Mouse (Mus musculus): ENCODE data around the gene Ten1.

Gene Ten1

DNA sequence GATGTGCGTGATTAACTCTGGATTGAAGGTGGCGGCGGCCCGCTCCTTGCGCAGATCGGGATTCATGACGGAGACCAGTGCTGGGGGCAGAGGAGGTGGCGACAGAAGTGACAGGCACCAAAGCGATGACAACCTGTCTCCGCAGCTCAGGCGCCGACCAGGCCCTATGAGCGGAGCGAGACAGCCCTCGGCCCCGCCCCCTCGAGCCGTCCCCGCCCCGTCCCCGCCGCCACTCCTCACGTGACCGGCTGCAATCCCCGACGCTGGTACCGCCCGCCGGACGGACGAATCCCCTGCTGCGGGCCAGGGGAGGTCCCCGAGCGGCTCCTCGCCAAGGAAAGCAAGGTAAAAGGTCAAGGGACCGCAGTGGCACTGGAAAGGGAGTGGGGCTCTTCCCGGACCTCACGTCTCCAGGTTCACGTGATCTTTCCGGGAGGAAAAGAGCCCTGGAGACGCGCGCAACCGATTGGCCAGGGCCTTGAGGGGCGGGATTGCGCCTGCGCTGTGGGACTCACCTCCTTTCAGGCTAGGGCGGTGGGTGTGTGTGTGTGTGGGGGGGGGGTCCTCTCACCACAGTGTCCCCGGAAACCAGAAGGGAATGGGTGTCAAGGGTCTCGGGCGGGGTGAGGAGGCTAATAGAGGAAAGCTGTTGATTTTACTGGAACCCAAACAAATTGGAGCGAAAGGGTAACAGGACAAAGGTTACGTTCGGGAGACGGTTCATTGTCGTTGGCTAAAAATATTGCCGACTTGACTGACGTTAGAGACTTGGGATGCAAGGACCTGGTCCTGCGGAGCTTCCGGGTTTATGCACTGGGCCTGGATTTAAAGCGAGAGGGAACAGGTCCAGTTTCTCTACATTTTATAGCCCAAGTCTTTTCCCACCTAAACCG is at the start of gene Ten1, which contains the start of gene Acox1:
Gene Ten1, plus strand, starts transcription at position 217 of the 893 bp plus-strand sequence.
Gene Acox1, minus strand, starts transcription at position 407 of the 893 bp plus-strand sequence.
- DNase-seq: peak; percentile 98

DNA sequence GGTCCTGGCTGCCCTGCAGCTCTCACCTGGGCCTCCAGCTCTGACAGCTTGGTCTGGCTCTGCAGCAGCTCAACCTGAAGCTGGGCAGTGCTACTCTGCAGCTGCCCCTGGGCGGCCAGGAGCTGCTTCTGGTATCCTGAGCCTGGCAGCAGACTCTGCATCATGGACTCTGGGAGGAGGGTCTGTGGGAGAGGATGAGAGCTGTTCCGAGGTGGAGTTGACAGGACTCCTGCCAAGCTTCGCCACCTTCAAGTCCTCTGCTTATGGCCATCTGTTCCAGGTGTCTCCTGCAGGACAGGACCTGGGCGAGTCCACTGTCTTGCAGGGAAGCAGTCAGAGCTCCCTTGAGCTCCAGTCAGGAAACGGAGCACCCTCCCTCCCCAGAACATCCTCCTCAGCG is 49.3 kb upstream of the Ten1 start:
- DNase-seq: no peak

DNA sequence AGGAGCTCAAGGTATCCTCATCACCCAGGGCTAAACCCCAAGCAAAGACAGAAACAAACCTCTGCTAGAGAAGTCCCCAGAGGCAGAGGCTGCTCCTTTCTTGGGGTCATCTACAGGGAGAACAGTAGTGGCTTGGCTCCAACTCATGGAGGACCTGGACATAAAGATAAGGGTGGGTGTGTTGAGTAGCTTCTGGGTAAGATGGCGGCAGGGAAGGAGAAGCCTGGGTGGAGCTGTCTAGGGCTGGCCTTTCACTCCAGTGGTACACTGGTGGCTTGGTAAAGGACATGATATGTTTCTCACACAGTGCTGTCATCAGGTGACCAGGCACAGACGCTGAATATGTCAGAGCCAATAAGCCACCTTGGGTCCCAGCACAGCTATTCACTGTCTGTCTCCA is 47.7 kb upstream of the Ten1 start:
- DNase-seq: no peak

DNA sequence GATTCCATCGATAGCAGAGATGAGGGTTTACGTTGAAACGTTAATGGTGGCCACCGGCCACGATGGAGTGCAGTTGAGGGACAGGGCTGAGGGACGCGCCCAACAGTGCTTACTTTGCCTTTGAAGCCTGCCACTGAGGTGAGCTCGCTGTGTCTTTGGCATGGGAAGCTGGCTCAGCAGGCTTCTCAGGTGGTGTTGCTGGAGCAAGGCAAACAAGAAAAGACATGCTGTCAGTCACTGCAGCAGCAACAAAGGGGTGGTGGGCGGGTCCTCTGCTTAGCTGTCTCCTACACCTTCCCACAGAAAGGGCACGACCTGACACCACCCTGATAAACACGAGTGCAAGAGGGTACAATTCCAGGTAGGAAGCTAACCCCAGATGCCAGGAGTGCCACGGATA is 37.3 kb upstream of the Ten1 start:
- no peak for DNase-seq

DNA sequence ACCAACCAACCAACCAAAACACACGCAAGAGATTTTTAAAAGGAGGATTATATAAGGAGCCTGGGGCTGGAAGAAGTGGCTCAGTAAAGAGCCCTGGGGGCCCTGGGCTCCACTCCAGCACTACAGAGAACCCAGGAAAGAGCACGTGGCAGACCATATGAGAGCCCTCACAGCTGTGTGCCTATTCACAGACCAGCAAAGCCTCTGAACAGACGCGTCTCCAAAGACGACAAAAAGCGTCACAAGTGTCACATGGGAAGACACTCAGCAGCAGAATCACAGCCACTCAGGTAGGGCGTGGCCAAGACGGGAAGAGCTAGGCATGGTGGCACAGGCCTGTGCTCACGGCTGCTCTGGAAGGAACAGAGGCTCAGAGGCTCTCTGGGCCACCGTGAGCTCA is 36.5 kb upstream of the Ten1 start:
- DNase-seq: peak; percentile 30

DNA sequence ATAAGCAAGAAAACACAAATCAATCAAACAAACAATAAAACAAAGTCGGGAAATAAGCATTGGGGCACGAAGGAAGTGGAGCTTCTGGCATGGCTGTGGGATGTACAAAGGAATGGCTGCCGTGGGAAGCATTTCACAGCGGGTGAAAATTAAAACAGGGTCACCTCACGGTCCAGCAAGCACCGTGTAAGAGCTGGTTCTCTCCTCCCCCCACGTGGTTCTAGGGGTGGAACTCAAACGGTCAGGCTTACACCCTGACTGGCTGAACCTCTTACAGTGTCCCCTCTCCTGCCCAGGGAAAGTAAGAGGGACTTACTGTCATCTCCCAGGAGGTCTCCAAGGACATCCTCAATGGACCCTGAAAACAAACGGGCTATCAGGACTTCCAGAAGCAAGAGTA is 35.7 kb upstream of the Ten1 start:
- no peak for DNase-seq

DNA sequence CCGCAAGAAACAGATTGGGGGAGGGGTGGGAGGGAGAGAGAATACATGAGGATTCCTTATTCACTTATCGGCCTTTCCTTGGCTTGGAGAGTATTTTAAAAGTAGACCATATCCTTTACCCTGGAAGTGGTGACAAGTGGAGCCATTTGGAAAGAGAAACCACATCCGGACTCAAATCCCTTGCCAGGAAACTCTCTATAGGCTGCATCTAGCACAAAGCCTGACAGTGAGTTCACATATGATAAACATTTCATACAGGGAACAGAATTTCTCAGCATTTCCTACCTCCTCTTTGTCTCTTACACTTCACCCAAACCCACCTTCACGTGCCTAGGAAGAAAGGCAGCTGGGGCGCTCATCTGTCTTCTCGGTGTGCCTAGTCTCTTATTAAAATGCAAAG is 31.4 kb upstream of the Ten1 start:
- DNase-seq: no peak

DNA sequence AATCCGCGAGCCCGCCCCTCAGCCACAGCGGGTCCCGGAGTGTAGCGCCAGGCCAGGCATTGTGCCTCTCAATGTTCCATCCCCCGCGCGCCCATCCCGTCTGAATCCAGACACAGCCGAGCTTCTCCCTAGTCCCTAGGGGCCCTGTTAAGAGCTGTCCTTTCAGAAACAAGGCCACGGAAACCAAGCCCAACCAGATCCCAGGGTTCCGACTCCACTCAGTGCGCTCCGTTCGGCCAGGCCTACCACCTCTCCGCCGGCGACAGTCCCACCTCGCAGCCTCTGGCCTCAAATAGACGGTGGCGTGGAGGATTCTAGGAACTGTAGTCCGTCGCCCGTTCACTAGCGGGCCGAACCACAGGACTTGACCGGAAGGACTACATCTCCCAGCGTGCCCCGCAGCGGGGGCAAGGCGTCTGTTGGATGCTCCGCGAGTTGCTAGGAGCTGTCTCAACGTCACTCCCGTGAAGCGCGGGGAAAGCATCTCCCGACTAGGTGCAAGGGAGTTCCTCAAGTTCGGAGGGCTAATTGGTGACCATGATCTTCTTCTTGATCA is 30.7 kb upstream of the Ten1 start, which contains the start of gene Fbf1:
Gene Fbf1, minus strand, starts transcription at position 283 of the 556 bp plus-strand sequence.
- DNase-seq: peak; percentile 92

DNA sequence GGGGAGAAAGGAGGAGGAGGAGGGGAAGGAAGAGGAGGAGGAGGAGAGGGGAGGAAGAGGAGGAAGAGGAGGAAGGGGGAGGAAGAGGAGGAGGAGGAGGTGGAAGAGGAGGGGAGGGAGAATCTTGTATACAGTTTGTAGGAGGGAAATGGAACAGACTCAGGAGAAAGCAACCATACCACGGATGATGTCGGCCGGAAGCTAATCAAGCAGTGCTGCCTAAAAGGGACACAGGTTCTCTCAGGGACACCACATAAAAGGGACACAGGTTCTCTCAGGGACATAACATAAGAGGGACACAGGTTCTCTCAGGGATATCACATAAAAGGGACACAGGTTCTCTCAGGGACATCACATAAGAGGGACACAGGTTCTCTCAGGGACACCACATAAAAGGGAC is 29.4 kb upstream of the Ten1 start:
- DNase-seq: no peak

DNA sequence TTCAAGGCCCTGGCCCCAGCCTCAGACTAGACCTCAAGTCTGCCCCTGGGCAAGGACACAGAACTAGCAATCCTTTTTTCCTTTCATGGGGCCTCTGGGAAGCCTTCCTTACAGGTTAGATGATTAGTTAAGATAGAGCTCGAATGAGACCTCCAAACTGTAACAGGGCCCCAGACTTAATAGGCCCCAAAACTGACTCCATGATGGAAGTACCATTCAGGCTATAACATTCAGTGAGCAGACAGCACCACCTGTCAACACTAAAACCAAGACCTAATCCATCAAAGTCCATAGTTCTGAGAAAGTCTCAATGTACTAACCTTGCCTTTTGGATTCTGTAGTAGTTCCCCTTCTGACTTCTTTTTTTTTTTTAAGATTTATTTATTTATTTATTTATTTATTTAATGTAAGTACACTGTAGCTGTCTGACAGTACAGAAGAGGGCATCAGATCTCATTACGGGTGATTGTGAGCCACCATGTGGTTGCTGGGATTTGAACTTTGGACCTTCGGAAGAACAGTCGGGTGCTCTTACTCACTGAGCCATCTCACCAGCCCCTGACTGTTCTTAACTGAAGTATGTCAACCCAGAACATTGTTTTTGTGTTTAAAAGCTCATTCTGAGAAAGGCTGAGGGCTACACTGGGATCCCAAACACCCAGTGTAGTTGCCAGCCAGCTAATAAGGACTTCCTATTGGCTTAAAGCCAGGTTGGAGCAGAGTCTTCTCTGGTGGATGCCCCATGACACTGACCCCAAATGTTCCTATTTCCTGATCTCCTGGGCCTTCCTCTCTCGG is 28.5 kb upstream of the Ten1 start:
- DNase-seq: no peak

DNA sequence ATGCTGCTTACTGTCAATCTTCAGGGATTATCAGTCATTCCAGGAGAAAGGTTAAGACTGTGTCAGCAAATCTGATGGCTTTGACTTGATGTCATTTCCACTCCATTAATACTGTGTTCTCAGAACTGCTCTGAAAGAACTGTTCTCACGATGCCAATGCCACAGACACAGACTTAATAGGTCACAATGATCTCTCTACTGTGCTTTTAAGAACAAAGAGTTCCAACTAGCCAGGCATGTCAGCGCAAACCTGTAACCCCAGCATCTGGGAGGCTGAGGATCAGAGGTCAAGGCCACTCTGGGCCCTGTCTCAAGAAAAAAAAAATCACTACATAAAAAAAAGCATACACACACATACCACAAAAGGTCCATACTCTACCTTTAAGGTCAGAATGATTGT is 26.7 kb upstream of the Ten1 start:
- no peak for DNase-seq

DNA sequence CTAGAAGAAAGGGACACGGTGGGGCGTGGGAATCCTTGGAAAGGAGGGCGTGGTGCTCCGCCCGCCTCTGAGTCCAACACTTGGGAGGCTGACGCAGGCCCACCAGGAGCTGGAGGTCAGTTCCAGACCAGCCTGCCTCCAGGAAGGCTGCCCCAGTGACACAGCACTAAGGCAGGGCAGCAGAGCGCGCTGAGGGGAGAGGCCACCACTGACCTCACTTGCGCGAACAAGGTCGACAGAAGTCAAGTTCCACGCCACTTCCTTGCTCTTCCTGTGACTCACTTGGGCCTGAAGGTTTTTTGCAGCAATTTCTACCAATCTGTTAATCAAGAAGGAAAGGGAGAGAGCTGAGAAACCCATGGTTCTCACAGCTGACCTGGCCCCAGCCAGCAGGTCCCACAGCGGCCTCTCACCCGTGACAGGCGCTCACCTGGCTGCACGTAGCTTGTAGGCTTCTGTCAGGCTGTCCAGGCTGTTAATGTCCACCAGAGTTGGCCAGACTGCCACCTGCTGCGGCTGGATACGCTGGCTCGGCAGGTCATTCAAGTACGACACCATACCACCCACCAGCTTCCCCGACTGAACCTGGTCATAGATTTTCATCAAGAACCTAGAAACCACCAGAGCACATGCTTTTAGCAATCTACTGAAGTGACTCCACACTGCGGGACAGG is 23.7 kb upstream of the Ten1 start:
- no peak for DNase-seq

DNA sequence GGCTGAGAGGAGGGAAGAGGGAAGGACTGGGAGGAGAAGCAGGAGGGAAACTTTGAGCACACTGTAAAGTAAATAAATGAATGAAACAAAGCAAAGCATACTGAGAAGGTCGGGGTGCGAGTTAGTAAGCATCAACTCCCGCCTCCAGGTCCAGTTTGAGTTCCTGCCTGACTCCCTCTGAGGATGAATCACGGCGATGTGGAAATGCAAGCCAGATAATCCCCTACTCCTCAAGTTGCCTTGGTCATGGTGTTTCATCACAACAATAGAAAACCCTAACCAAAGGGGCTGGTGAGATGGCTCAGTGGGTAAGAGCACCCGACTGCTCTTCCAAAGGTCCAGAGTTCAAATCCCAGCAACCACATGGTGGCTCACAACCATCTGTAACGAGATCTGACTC is 22.6 kb upstream of the Ten1 start:
- DNase-seq: no peak

DNA sequence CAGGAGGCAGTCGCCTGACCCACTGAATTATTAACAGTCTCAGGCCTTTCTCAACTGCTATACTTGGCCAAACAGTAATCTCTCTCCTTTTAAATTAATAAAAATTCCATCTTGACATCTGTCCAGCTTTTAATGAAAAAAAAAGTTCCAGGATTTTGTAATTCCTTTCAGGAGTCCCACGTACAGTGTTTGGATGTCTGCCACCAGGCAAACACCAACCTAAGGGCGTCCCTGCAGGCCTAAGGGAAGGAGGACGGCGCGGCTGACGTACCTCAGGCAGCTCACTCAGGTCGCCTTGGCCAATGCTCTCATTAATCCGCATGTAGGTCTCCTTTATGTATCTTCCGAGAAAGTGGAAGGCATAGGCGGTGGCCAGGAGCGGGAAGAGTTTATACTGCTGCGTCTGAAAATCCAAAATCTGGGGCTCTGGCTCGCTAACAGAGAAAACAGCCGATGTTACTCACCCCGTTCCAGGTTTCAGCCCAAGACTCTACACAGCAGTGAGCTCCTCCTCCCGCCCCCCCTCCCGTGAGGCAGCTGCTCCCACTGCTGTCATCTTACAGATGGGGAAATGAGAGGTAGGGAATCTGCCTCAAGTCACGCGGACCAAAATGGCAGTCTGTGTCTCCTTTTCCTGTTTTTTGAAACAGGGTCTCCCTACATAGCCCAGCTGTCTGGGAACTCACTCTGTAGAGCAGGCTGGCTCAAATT is 20.1 kb upstream of the Ten1 start:
- DNase-seq: no peak

DNA sequence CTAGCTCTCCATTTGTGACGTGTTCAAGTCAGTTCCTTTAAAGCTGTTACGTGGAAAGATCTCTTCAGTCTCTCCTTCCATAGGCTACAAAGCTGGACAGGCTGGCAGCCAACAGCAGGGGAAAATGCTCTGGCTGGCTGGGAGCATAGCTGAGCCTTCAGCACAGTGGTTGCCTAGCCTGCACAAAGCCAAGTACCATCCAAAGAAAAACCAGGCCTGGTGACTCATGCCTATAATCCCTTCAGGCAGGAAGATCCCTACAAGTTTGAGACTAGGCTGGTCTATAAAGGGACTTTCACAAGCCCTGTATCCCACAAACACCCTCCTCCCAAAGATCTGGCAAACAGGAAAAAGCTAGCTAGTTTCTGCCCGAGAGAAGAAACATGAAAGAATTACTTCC is 12.8 kb upstream of the Ten1 start:
- no peak for DNase-seq

DNA sequence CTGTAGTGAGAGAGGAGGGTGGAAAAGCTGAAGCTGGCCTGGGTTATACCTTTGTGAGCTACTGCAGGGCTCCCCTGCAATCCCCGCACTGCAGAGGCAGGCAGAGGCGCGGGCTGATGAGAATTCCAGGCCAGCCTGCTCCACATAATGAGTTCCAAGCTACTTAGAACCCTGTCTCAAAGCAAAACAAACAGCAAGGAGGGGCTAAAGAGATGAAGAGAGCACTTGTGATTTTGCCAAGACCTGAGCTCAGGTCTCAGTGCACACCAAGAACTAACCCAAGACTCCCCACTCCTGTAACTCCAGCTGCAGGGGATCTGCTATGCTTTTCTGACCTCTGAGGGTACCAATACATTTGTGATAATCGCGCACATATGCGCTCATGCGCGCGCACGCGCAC is 12.3 kb upstream of the Ten1 start:
- no peak for DNase-seq

DNA sequence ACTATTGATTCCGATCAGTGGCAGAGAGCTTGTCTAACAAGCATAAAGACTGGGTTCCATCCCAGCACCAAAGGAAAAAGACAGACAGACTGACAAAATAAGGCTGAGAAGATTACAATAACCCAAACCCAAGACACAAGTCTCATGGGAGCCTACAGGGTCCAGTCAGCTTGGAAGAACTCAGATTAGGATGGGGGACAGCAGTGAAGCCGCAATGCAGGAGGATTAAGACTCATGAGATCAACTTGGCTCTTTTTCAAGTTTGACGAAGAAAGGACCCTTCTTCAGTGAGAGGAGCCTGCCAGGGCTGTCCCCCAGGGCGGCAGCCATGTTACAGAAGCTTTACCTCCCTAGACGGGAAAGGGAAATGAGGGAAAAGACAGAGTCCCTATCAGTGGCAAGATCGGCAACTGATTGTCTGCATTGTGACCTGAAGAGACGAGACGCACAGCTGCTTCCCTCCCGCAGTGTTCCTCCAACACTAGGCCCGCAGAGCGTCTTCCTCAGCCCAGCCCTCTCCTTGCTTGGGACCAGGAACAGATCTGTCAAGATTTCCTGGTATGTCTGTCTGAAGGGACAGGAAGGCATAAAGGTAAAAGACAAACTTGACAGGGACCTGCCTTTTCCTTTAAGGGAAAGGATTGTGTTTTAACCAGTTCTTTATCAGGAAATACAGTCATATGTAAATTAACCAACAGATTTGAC is 11.3 kb upstream of the Ten1 start:
- no peak for DNase-seq

DNA sequence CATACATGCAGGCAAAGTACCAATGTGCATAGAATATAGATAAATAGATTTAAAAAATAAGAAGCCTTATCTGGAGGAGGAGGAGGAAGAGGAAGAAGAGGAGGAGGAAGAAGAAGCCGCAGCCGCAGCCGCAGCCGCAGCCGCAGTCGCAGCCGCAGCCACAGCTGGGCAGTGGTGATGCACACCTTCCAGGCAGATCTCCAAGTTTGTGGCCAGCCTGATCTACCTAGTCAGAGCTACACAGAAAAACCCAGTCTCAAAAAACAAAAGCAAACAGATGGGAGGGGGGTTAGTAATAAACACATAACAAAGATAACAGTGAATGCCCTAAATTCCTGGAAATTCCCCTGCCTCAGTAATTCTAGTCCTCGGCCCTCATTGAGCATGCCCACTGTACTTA is 4.0 kb upstream of the Ten1 start:
- no peak for DNase-seq

DNA sequence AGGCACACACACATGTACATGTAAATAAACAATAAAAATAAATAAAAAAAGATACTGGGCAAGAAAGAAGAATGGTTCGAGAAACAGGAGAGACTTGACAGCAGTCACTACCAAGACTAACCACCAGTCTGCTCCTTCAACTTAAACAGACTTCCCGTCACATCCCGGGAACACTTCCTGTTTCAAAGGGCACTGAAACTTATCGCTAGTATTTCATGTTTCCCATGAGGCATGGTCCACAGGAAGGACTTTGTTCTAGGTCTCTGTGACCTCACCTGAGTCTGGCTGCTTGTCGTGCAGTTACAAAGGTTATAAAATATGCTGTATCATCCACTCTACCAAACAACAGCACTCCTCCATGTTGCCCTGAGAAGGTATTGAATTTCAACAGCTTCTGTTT is 3.4 kb upstream of the Ten1 start:
- no peak for DNase-seq

DNA sequence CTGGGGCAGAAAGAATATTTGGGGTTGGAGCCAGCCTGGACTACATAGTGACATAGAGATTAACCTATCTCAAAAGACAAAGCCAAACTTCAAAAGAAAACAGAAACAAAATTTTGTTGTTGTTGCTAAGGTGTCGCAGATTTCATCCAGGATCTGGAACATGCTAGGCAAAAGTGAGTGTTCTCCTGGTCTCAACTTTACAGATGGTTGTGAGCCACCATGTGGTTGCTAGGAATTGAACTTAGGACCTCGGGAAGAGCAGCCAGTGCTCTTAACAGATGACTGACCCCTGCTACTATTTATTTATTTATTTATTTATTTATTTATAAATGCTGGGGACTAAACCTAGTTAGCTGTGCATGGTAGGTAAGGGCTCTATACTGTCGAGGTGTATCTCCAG is 2.3 kb upstream of the Ten1 start:
- no peak for DNase-seq

DNA sequence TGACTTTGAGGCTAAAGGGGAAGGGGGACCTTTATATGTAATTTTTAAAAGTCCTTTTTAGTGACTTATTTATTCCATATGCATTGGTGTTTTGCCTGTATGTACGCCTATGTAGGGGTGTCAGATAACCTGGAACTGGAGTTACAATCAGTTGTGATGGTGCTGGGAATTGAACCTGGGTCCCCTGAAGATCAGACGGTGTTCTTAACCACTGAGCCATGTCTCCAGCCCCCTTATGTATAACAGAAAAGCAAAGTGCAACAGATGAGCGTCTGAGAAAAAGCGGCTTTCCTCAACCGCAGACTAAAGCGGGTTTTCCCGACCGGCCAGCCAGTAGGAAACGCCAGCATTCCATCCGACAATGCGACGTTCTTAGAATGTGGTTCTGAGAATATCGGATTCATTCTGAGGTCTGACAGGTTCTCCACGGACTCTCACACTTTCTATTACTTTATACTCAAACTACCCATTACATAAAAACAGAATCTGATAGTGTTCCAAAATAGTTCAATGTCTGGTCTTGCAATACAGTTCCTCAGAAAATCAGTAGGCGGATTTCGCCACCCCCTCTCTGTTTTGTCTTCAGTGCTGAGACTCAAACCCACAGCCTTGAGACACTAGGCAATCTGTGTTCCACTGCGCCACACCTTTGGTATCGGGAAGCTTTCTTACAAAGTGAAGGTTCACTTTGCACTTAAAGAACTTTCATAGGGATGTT is 1.6 kb upstream of the Ten1 start:
- no peak for DNase-seq
